Mouse (Mus musculus) liver, adult 2 months (tissue): ENCODE measurements around the gene Slc15a2. TPM values are rescaled to one million over a fixed set of nuclear protein-coding genes. Genes with fewer than 3 reads are reported as not detected.
A peak's percentile ranks its signal among the peaks of the same experiment; 100 is the strongest.

Experiments used
- DNase-seq: peaks from one replicate; pipeline ENCODE4 v3.0.0-alpha.2; 2011; ENCODE audit warnings: low read depth, low spot score; ENCODE audit errors: extremely low read depth
- H3K27ac ChIP-seq: fragments of 200-500 bp; replicated peaks from 2 replicates; pipeline ENCODE4 v1.5.1; 2012; ENCODE audit warnings: low read depth, mild to moderate bottlenecking, control low read depth, inconsistent platforms, low read length; ENCODE audit not compliant: insufficient read depth
- H3K27me3 ChIP-seq: fragments of 200-500 bp; 2 replicates; pipeline ENCODE4 v1.6.1; 2012; ENCODE audit warnings: mild to moderate bottlenecking, moderate library complexity, low read length, inconsistent platforms; ENCODE audit not compliant: control insufficient read depth, insufficient read depth
- H3K36me3 ChIP-seq: fragments of 200-500 bp; 2 replicates; pipeline ENCODE4 v1.6.1; 2012; ENCODE audit warnings: low read length, inconsistent platforms; ENCODE audit not compliant: control insufficient read depth, insufficient read depth
- H3K4me1 ChIP-seq: fragments of 200-500 bp; 2 replicates; pipeline ENCODE4 v1.6.1; 2011; ENCODE audit warnings: low read length; ENCODE audit not compliant: control insufficient read depth, insufficient read depth
- H3K4me3 ChIP-seq: fragments of 200-500 bp; 2 replicates; pipeline ENCODE4 v1.5.1; 2011; ENCODE audit warnings: low read depth, mild to moderate bottlenecking, control low read depth, low read length, moderate library complexity; ENCODE audit not compliant: insufficient read depth
- H3K79me2 ChIP-seq: fragments of 200-500 bp; 2 replicates; pipeline ENCODE4 v1.6.1; 2012; ENCODE audit warnings: inconsistent platforms, mild to moderate bottlenecking, low read length, moderate library complexity; ENCODE audit not compliant: control insufficient read depth, insufficient read depth
- H3K9ac ChIP-seq: fragments of 200-500 bp; 2 replicates; pipeline ENCODE4 v1.6.1; 2012; ENCODE audit warnings: low read depth, mild to moderate bottlenecking, control low read depth, inconsistent platforms, low read length
- CTCF ChIP-seq: fragments of 200-500 bp; IDR thresholded peaks from 2 replicates; pipeline ENCODE4 v1.5.1; 2011; ENCODE audit warnings: low read depth, low read length, control low read depth
- POLR2A ChIP-seq: fragments of 200-500 bp; IDR thresholded peaks from 2 replicates; pipeline ENCODE4 v1.6.1; 2011; ENCODE audit warnings: low read length, control low read depth; ENCODE audit not compliant: insufficient read depth; ENCODE audit errors: extremely low read depth
- WGBS: fragments of 180-500 bp; shearing (Covaris S2); methylation state at CpG from one replicate; pipeline ENCODE4 v1.1.7; 2018; 5-methylcytosine and 5-hydroxymethylcytosine counted together
- polyA plus RNA-seq: library from polyadenylated mRNA; depleted of rRNA; stranded (reverse); fragments of >200 nt; gene quantifications from 2 replicates; pipeline ENCODE4 v1.2.3, GENCODE M21; 2012
- total RNA-seq: library from RNA; depleted of rRNA; stranded (reverse); fragments of >200 nt; gene quantifications from 2 replicates; pipeline ENCODE4 v1.2.3, GENCODE M21; 2014

Slc15a2 gene
- total and polyA plus RNA-seq, 2 experiments, result 0.24 to 6.9 TPM

DNA sequence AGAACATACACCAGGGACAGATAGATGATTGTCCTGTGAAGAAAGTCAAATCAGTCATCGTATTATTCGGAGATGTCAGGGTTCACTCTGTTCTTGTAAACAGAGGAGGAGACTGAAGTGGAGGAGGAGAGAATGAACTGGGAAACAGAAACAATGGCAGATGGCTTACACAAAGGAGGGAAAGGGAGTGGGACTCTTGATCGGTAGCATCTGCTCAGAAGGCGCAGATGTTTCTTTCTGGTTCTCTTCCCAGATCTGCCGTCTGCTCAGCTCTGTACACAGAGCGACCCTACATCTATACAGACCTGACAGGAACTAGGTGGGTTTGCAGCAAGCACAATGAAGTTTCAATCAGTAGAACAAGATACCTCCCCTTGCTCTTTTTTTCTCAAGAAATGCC is 9.1 kb downstream of the Slc15a2 start:
- no peak overlapping the region for H3K27ac ChIP-seq
- no peaks in the 10 kb centered on the region for H3K4me1 ChIP-seq
- no peak for DNase-seq
- no peak overlapping the region for H3K4me3 ChIP-seq
- H3K36me3 ChIP-seq, result no peaks in the 10 kb centered on the region
- H3K27me3 ChIP-seq, result no peaks in the 10 kb centered on the region
- 85% methylated on average over 6 of the region's 6 CpGs for WGBS
- TF ChIP-seq POLR2A (no peak), CTCF (no peak)
- H3K9ac ChIP-seq, result no peak overlapping the region
- H3K79me2 ChIP-seq, result no peaks in the 10 kb centered on the region

DNA sequence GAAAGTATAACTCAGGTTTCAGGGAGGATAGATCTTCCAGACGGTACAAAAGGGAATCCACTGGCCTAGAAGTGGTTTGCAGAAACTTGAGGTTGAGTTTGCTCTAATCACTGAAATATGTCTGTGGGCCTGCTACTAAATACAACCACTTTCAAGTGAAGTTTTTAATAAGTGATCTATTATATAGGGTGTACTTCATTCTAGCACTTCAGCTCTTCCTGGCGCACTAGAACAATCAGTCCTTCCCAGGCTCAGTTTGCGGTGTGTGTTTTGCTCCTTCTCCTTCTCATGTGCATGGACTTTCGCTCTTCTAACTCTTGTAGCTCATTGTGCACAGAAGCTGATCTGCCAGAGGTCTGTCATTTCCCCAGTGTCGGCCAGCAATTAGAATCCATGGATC is 11.8 kb downstream of the Slc15a2 start:
- WGBS, result 77% methylated on average over 5 of the region's 5 CpGs
- TF ChIP-seq POLR2A (no peak), CTCF (no peak)
- Histone ChIP-seq H3K36me3 (no peaks in the 10 kb centered on the region), H3K27ac (no peak overlapping the region), H3K9ac (no peak overlapping the region), H3K4me1 (no peaks in the 10 kb centered on the region), H3K79me2 (no peaks in the 10 kb centered on the region), H3K4me3 (no peak overlapping the region), H3K27me3 (no peaks in the 10 kb centered on the region)
- DNase-seq, result no peak

DNA sequence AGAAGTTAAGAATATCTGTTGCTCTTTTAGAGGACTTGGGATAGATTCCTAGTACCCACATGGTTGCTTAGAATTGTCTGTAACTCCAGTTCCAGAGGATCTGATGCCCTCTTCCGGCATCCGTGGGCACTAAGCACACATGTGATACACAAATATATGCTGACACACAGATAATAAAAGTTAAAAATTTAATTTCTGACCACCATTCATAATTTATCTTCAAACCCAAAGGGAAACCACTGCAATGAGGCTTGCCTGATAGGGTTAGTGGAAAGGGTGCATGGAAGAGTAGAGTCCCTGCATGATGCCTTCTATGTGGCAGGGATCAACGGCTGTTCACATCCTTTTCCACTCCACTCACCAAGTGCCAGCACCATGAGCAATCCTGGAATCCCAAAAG is 13.1 kb downstream of the Slc15a2 start:
- Histone ChIP-seq H3K79me2 (no peaks in the 10 kb centered on the region), H3K27ac (no peak overlapping the region), H3K36me3 (no peaks in the 10 kb centered on the region), H3K27me3 (no peaks in the 10 kb centered on the region), H3K4me3 (no peak overlapping the region), H3K4me1 (no peaks in the 10 kb centered on the region), H3K9ac (no peak overlapping the region)
- no peak for DNase-seq
- no peak for TF ChIP-seq CTCF
- no peak for TF ChIP-seq POLR2A
- 93% methylated on average over 3 of the region's 3 CpGs for WGBS

DNA sequence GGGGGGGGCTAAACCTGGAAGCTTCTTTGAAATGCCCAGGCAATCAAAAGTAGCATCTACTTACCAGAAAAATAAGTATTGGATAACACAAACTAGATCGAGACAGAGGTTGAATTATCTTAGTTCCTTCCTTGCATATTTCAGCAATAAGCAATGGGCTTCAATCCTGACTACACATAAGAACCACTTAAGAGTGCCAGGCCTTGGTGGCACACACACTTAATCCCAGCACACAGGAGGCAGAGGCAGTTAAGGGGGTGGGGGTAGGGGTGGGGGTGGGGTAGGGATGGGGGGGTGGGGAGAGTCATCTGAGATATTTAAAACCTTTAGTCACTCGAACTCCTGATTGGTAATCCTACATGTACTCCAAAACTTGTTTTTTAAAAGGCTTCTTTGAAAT is 13.5 kb downstream of the Slc15a2 start:
- H3K27me3 ChIP-seq, result no peaks in the 10 kb centered on the region
- no peak for TF ChIP-seq CTCF
- no peak for TF ChIP-seq POLR2A
- no peaks in the 10 kb centered on the region for H3K36me3 ChIP-seq
- no peak for DNase-seq
- H3K79me2 ChIP-seq, result no peaks in the 10 kb centered on the region
- no peaks in the 10 kb centered on the region for H3K4me1 ChIP-seq
- no peak overlapping the region for H3K9ac ChIP-seq
- no peak overlapping the region for H3K4me3 ChIP-seq
- 89% methylated on average over 2 of the region's 2 CpGs for WGBS
- H3K27ac ChIP-seq, result no peak overlapping the region

GRCm38 (mm10) chr16:36770830-36771229 is 13.9 kb downstream of the Slc15a2 start:
- Histone ChIP-seq H3K4me3 (no peak overlapping the region), H3K4me1 (no peaks in the 10 kb centered on the region), H3K27ac (no peak overlapping the region), H3K9ac (no peak overlapping the region), H3K27me3 (no peaks in the 10 kb centered on the region), H3K79me2 (no peaks in the 10 kb centered on the region), H3K36me3 (no peaks in the 10 kb centered on the region)
- no peak for TF ChIP-seq CTCF
- no peak for TF ChIP-seq POLR2A
- 56% methylated on average over 4 of the region's 4 CpGs for WGBS
- peak; percentile 51 for DNase-seq

- Histone ChIP-seq H3K27me3 (no peaks in the 10 kb centered on the region), H3K27ac (no peak overlapping the region), H3K9ac (no peak overlapping the region), H3K79me2 (no peaks in the 10 kb centered on the region), H3K4me1 (no peaks in the 10 kb centered on the region), H3K4me3 (no peak overlapping the region), H3K36me3 (no peaks in the 10 kb centered on the region)
- no peak for TF ChIP-seq POLR2A
- no peak for TF ChIP-seq CTCF
- DNase-seq, result peak; percentile 30
- WGBS, result 78% methylated on average over 9 of the region's 13 CpGs
Observed at GRCm38 (mm10) chr16:36770191-36770771, 14.5 kb downstream of the Slc15a2 start.
